Mouse (Mus musculus): ENCODE data around the gene Jazf1. TPM values are rescaled to one million over a fixed set of nuclear protein-coding genes. Genes with fewer than 3 reads are reported as not detected.

The Jazf1 gene
- polyA plus RNA-seq, 2 experiments: 0.71 to 1.2 TPM

- Histone ChIP-seq H3K9me3 (ENCODE audit: control insufficient read depth, low read length) (no peaks in the 10 kb centered on the region), H3K4me2 (ENCODE audit: low read depth) (no peak overlapping the region), H3K9ac (replicated peaks) (no peak overlapping the region), H3K27me3 (ENCODE audit: control insufficient read depth, insufficient read depth, low read length) (no peaks in the 10 kb centered on the region), H3K27ac (no peak overlapping the region), H3K4me1 (replicated peaks; ENCODE audit: control insufficient read depth in 2 of 2, insufficient read depth in 2 of 2, low read length in 1 of 2) (no peaks in the 10 kb centered on the region), H3K4me3 (ENCODE audit: insufficient read depth in 1 of 2, low read depth in 2 of 2, low read length in 2 of 2) (no peak overlapping the region), H3K36me3 (replicated peaks; ENCODE audit: control insufficient read depth, insufficient read depth, low read depth) (no peaks in the 10 kb centered on the region)
- whole genome bisulfite sequencing (ENCODE audit: insufficient replicate concordance): 8% methylated on average over 8 of the region's 8 CpGs
- TF ChIP-seq EP300 (IDR thresholded peaks at IDR 0.05; ENCODE audit: low read depth) (no peak), CTCF (IDR thresholded peaks at IDR 0.05; ENCODE audit: low read depth) (peak; percentile 80)
- DNase-seq (ENCODE audit: low read depth in 3 of 3, low spot score in 3 of 3): peak; percentile 30 to 40 (median 31)
- no peak for ATAC-seq (ENCODE audit: insufficient read depth)
Measured at GRCm38 (mm10) chr6:52838691-52839090, 229.7 kb downstream of the Jazf1 start.

GRCm38 (mm10) chr6:52837792-52838191 lies 230.6 kb downstream of the Jazf1 start:
- DNase-seq (ENCODE audit: low read depth in 3 of 3, low spot score in 3 of 3): no peak
- H3K4me3 ChIP-seq (ENCODE audit: insufficient read depth in 1 of 2, low read depth in 2 of 2, low read length in 2 of 2): no peak overlapping the region
- H3K9me3 ChIP-seq (ENCODE audit: control insufficient read depth, low read length): no peaks in the 10 kb centered on the region
- H3K4me2 ChIP-seq (ENCODE audit: low read depth): no peak overlapping the region
- no peak overlapping the region for H3K27ac ChIP-seq
- H3K27me3 ChIP-seq (ENCODE audit: control insufficient read depth, insufficient read depth, low read length): no peaks in the 10 kb centered on the region
- WGBS (ENCODE audit: insufficient replicate concordance): 65% methylated on average over 4 of the region's 4 CpGs
- no peaks in the 10 kb centered on the region for H3K4me1 ChIP-seq (replicated peaks; ENCODE audit: control insufficient read depth in 2 of 2, insufficient read depth in 2 of 2, low read length in 1 of 2)
- ATAC-seq (ENCODE audit: insufficient read depth): no peak
- H3K36me3 ChIP-seq (replicated peaks; ENCODE audit: control insufficient read depth, insufficient read depth, low read depth): no peaks in the 10 kb centered on the region
- H3K9ac ChIP-seq (replicated peaks): no peak overlapping the region
- no peak for TF ChIP-seq CTCF (IDR thresholded peaks at IDR 0.05; ENCODE audit: low read depth)
- no peak for TF ChIP-seq EP300 (IDR thresholded peaks at IDR 0.05; ENCODE audit: low read depth)

- H3K36me3 ChIP-seq (replicated peaks; ENCODE audit: control insufficient read depth, insufficient read depth, low read depth): no peaks in the 10 kb centered on the region
- DNase-seq (ENCODE audit: low read depth in 3 of 3, low spot score in 3 of 3): no peak
- no peaks in the 10 kb centered on the region for H3K4me1 ChIP-seq (replicated peaks; ENCODE audit: control insufficient read depth in 2 of 2, insufficient read depth in 2 of 2, low read length in 1 of 2)
- no peak overlapping the region for H3K27ac ChIP-seq
- H3K4me3 ChIP-seq (ENCODE audit: insufficient read depth in 1 of 2, low read depth in 2 of 2, low read length in 2 of 2): no peak overlapping the region
- no peak for ATAC-seq (ENCODE audit: insufficient read depth)
- TF ChIP-seq EP300 (IDR thresholded peaks at IDR 0.05; ENCODE audit: low read depth) (no peak), CTCF (IDR thresholded peaks at IDR 0.05; ENCODE audit: low read depth) (no peak)
- H3K9ac ChIP-seq (replicated peaks): no peak overlapping the region
- no peak overlapping the region for H3K4me2 ChIP-seq (ENCODE audit: low read depth)
- no peaks in the 10 kb centered on the region for H3K27me3 ChIP-seq (ENCODE audit: control insufficient read depth, insufficient read depth, low read length)
- H3K9me3 ChIP-seq (ENCODE audit: control insufficient read depth, low read length): no peaks in the 10 kb centered on the region
- 68% methylated on average over 15 of the region's 15 CpGs for WGBS (ENCODE audit: insufficient replicate concordance)
Measured at GRCm38 (mm10) chr6:52836201-52836950, 232.1 kb downstream of the Jazf1 start.

GRCm38 (mm10) chr6:52827752-52828277 lies 240.6 kb downstream of the Jazf1 start:
- Histone ChIP-seq H3K4me2 (ENCODE audit: low read depth) (no peak overlapping the region), H3K9me3 (ENCODE audit: control insufficient read depth, low read length) (no peaks in the 10 kb centered on the region), H3K9ac (replicated peaks) (no peak overlapping the region), H3K36me3 (replicated peaks; ENCODE audit: control insufficient read depth, insufficient read depth, low read depth) (no peaks in the 10 kb centered on the region), H3K27ac (no peak overlapping the region), H3K4me1 (replicated peaks; ENCODE audit: control insufficient read depth in 2 of 2, insufficient read depth in 2 of 2, low read length in 1 of 2) (no peaks in the 10 kb centered on the region), H3K27me3 (ENCODE audit: control insufficient read depth, insufficient read depth, low read length) (no peaks in the 10 kb centered on the region), H3K4me3 (ENCODE audit: insufficient read depth in 1 of 2, low read depth in 2 of 2, low read length in 2 of 2) (no peak overlapping the region)
- WGBS (ENCODE audit: insufficient replicate concordance): 50% methylated on average over 2 of the region's 2 CpGs
- TF ChIP-seq EP300 (IDR thresholded peaks at IDR 0.05; ENCODE audit: low read depth) (no peak), CTCF (IDR thresholded peaks at IDR 0.05; ENCODE audit: low read depth) (no peak)
- DNase-seq (ENCODE audit: low read depth in 3 of 3, low spot score in 3 of 3) (no peak), ATAC-seq (ENCODE audit: insufficient read depth) (no peak)

GRCm38 (mm10) chr6:52825535-52825934 lies 242.9 kb downstream of the Jazf1 start:
- ATAC-seq (ENCODE audit: insufficient read depth): 0 out of 2 replicates have a peak, but pooled peaks have one; percentile 37

More at GRCm38 (mm10) chr6:52825535-52825934, 242.9 kb downstream of the Jazf1 start:
- WGBS (ENCODE audit: insufficient replicate concordance): 38% methylated on average over 5 of the region's 5 CpGs
- no peak overlapping the region for H3K27ac ChIP-seq
- H3K36me3 ChIP-seq (replicated peaks; ENCODE audit: control insufficient read depth, insufficient read depth, low read depth): no peaks in the 10 kb centered on the region
- H3K4me1 ChIP-seq (replicated peaks; ENCODE audit: control insufficient read depth in 2 of 2, insufficient read depth in 2 of 2, low read length in 1 of 2): no peaks in the 10 kb centered on the region
- no peak overlapping the region for H3K4me3 ChIP-seq (ENCODE audit: insufficient read depth in 1 of 2, low read depth in 2 of 2, low read length in 2 of 2)
- peak in 1 of 3 experiments; percentile 51 for DNase-seq (ENCODE audit: low read depth in 3 of 3, low spot score in 3 of 3)
- H3K4me2 ChIP-seq (ENCODE audit: low read depth): no peak overlapping the region
- H3K27me3 ChIP-seq (ENCODE audit: control insufficient read depth, insufficient read depth, low read length): no peaks in the 10 kb centered on the region
- TF ChIP-seq EP300 (IDR thresholded peaks at IDR 0.05; ENCODE audit: low read depth): no peak
- no peak for TF ChIP-seq CTCF (IDR thresholded peaks at IDR 0.05; ENCODE audit: low read depth)
- no peaks in the 10 kb centered on the region for H3K9me3 ChIP-seq (ENCODE audit: control insufficient read depth, low read length)
- H3K9ac ChIP-seq (replicated peaks): no peak overlapping the region

All from liver, embryonic 14.5 days (tissue).